Mouse (Mus musculus) layer of hippocampus, postnatal 25 days (tissue): ENCODE measurements at regions not wholly inside any gene's neighbourhood (a gene's known extent, or its start where the extent isn't known, plus 50 kb on each side); places are given as distances from the start of the nearest gene placed in this dataset.

Source experiments
- DNase-seq, 2 experiments: peaks; one replicate each; pipeline ENCODE4 v3.0.0; 2022; ENCODE audit warnings: mixed read lengths in 2 of 2, low spot score in 1 of 2; ENCODE audit errors: extremely low spot score in 1 of 2

DNA sequence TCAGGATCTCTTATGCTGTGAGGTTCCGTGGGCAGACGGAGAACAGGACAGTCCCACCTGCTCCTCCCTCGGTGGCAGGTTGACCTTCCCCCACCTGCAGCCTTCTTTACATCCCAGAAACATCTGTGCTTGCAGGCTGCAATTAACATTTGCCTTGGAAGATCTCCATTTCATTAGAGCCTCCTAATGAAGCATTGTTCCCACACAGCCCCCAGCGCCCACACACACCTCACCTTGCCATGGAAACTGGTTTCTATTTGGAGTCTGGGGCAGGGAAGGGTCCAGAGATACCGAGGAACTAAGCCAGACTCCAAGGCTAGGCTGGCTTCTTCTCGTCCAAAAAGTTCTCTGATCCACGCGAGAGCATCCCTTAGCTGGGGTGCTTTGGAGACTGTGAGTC, 56.6 kb upstream of the Rpl38 start:
- DNase-seq = no peak

DNA sequence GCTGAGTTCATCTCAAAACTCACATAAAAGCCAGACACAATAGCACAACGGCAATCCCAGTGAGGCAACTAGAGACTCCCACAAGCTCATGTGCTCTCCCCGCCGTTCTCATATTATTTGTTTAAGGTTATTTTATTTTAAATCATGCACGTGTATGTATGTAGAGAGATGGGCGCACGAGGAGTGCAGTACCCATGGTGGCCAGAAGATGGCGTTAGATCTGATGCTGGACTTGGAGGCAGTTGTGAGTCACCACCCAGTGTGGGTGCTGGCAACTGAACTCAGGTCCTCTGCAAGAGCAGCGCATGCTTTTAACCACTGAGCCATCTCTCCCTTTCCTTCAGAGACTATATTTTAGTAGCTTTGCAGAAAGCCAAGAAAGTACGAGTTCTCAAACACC, 60.3 kb upstream of the Rpl38 start:
- DNase-seq = no peak

DNA sequence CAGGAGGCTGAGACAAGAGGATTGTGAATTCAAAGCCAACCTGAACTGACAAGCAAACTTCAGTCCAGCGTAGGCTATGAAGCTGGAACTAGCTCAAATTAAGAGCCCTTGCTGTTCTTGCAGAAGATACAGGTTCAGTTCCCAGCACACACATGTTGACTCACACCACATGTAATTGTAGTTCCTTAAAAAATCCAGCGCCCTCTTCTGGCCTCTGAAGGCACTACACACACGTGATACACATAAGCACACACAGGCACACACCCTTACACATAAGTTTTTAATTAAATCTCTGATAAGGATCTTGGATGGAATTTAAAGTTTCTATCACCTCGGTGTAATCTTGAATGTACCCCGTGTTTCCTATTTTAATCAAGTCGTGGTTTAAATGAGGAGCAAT, 65.2 kb upstream of the Rpl38 start:
- no peak for DNase-seq

DNA sequence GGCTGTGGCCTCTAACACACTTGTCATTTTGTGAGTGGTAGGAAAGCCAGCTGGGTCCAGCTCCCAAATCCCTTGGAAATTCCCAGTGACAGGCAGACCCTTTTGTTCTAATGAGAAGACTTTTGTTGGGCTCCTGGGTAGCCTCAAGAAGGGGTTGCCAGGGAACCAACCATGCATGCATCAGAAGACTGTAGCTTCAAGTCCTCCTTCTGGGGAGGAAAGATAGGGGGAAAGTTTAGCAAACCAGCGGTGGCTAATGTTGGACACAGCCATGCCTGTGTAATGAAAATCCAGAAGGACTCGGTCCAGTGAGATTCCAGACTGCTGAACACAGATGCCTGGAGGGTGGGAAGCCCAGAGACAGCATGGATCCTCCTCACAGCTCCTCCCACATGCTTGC, 71.1 kb upstream of the Rpl38 start:
- no peak for DNase-seq

DNA sequence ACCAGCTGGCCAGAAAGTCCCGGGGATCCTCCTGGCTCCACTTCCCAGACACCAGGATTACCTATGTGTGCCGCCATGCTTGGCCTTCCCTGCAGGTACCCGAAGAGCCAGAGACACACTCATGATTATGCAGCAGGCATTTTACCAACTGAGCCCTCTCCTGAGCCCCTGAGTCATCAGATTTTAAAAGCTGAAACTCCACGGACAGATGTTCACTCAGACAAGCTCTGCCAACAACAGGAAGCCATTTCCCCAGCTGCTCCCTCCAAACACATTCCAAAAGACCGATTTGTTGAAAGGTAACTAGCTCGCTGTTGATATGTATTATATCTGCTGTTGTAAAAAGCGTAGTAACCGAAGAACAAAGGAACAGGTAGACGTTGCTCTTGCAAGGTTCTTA, 75.4 kb upstream of the Rpl38 start:
- no peak for DNase-seq

DNA sequence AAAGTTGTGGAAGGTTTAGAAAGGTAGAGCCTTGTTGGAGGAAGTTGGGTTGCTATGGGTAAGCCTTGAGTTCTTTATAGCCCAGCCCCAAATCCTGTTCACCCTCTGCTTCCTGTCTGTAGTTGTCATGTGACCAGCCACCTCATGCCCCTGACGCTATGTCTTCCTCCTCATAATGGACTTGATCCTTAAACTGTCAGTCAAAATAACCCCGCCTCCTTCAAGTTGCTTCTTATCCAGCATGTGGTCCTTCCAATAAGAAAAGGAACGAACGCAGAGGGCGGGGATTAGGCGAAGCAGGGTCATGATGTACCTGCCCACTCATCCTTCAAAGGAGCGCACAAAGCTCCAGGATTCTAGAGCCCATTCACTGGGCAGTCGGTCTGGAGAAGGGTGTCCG, 79.8 kb upstream of the Rpl38 start:
- no peak for DNase-seq

DNA sequence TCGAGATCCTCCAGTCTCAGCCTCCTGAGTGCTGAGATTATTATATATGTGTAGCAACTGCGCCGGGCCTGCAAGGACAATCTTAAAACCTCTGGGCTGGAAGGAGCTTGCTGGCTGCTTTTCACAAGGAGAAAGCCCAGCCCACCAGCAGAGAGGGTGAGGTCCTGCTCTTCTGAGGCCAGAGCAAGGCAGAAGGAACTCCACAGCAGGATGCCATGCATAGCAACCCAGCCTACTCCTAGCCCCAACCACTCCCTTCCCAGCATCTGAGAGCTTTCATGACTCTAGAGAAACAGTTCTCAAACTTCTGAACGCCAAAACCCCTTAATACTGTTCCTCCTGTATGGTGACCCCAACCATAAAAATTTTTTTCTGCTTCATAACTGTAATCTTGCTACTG, 80.3 kb upstream of the Rpl38 start:
- DNase-seq = no peak

DNA sequence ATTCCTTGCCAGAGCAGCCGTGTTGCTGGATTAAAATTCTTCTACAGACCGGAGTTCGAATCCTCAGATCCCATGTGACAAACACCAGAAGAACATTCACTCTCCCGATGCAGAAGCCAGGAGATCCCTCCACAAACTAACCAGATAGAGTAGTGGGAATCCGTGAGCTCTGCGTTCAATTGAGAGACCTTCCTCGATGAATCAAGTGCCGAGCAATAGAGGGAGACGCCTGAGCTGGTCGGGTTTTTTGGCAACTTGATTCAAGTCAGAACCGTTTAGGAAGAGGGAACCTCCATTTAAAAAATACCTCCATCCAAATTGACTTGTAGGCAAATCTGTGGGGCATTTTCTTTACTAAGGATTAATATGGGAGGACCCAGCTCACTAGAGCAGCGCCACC, 81.9 kb upstream of the Rpl38 start:
- no peak for DNase-seq

DNA sequence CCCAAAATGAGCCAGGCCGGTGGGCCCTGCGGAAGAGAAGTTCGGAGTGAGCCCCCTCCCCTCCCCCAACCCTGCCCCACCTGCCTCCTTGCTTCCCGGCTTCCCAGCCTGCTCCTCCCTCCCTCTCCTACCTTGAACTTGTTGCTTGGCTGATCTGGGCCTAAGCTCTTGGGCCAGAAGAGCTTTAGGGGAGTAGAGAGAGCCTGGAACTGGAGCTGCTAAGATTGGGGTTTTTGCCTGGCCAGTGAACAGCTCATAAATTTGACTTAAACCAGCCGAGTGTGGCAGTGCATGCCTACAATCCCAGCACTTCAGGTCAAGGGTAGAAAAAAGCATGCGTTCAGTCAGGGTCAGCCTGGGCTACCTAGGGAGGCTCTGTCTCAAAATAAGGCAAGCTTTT, 83.5 kb upstream of the Rpl38 start:
- DNase-seq = no peak

DNA sequence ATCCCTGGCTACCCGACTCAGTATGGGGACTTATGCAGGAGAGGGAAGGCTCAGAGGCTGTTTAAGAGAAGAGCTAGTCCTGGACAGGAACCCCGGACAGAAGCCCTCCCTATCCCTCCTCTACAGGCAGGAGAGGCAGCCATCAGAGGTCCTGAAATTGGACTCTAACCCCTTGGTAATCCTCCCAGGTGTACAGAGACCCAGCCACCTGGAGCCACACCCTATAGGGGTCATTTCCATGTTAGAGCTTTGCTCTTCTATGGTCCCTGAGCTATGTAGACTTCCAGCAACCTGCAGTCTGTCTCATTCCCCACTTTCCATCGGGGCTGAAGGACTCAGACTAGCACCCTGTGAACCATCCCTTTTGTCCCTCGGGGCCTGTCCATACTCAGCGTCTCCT, 84.2 kb upstream of the Rpl38 start:
- DNase-seq = no peak

DNA sequence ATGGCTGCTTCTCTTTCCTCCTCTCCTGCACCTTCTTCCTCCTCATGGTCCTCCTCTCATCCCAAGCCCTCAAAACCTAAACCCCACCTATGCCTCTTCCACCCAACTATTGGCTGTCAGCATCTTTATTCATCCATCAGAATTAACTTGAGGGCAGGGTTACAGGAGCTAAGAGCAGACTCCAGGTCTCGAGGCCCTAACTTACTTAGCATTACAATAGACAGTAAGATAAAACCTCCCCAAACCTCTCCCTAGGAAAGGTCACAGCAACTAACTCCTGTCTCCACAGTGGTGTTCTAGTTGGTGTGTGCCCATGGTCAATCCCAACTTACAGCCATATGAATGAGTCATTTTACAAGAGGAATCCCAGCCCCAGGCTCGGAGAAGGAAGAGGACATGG, 88.3 kb upstream of the Rpl38 start:
- no peak for DNase-seq

DNA sequence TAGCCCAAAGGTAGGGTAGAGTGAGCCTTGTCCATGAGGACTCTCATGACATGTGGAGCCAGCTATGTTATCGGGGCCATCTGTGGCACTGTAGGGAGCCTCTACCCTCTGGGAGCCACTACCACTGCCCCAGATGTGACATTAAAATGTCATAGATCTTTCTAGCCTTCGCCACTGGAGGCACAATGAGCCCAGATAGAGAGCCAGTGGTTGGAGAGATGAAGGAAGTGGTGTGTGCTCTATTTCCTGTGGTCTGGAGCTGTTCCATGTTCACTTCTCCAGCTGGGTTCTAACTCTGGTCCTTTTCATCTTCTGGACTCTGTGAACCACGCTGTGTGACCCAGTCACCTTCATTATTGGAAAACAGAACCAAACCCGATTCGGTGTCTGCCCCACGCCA, 89.8 kb upstream of the Rpl38 start:
- no peak for DNase-seq

DNA sequence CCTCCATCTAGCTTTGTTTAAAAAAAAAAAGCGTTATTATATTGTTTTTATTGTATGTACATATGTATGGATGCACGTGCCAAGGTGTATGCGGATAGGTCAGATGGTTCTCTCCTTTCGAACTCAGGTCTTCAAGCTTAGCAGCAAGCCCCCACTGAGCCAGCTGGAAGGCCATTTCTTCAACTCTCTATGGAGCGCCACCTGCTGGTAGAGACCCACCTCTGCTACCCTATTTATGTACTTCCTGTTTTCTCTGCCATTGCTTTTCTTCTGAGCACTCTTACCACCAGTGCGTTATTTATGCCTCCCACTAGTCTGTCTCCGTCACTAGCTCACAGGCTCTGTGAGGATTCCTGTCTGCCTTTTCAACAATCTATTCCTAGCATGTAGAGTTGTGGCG, 91.5 kb upstream of the Rpl38 start:
- DNase-seq = no peak

DNA sequence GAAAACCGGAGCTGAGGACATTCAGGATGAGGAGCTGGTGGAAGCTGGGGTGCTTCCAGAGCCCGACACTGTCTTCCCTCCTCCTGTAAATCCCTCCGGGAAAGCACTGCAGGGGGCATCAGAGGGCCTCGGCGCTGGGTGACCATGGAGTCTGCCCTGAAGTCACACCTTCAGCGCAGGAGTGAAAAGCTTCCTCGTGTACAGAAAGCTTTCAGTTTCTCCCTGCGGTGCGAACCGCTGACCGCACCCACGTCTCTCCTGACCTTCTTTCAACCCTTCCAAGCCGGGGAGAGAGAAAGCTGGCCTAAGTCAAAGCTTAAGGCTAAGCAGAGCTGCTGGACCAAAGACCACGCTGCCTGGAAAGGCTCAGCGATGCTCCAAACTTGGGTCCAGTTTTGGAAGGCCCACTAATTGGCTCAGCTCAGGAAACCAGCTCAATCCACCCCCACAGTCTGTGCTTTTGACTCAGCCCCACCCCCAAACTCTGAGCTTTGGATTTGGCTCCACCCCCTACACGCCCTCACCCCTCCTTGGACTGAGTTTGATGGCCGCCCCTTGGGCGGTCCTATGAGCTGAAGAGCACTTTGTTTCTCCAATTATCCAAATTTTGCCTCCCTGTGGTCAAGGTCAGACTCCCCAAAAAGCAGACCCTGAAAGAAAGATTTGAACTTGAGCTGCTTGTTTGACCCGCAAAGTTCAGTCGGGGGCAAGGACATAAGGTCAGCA, 97.0 kb upstream of the Rpl38 start:
- no peak for DNase-seq

DNA sequence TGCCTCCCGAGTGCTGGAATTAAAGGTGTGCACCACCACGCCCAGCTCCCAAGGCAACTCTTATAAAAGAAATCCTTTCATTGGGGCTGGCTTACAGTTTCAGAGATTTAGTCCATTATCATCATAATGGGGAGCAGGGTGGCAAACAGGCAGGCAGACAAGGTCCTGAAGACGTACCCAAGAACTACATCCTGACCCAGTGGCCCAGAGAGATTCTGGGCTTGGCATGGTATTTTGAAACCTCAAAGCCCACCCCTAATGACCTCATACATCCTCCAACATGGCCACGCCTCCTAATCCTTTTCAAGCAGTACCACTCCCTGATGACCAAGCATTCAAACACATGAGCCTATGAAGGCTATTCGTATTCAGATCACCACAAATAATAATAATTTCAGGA, 98.2 kb upstream of the Rpl38 start:
- DNase-seq = no peak

DNA sequence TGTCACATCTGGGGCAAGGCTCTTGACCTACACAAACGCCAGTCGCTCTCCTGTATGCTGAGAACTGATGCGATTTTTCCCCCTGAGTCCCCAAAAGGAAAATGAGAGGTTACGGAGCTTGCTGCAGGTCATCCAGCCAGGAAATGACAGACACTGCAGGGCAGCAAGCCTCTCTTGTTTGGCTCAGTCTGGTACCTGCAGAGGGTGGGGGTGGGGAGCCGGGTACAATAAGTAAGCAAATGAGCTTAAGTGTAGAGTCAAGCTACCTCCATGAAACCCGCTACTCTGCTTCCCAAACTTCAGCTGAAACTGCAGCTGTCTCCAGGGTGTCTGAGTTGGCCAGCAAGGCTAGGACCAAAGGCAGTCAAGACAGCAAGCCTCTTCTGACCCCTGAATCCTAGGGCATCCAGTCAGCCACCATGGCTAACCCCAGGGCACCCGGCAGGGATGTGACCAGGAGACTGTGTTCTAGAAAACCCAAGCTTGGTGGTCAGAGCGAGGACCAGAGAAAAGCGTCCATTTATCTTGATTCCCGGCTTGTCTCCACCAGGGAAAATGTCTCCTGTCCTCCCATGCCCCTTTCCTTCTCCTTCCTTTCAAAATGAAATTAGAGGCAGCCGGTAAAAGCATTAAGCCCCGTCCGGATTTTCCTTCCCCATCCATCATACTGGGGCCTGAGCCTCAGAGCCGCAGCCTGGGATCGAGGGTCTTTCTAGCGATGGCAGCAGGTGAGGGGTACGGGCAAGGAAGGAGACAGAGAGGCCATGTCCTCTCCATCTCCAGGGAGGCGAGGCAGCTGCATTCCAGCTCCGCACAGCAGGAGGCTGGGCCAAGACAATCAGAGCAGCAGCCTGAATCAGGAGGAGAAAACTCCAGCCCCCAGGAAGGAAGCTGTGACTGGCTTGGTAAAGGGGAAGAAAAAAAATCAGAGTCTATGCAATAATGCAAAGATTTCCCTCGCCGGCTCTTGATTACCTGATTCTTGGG, 100.2 kb upstream of the Rpl38 start:
- DNase-seq = no peak

DNA sequence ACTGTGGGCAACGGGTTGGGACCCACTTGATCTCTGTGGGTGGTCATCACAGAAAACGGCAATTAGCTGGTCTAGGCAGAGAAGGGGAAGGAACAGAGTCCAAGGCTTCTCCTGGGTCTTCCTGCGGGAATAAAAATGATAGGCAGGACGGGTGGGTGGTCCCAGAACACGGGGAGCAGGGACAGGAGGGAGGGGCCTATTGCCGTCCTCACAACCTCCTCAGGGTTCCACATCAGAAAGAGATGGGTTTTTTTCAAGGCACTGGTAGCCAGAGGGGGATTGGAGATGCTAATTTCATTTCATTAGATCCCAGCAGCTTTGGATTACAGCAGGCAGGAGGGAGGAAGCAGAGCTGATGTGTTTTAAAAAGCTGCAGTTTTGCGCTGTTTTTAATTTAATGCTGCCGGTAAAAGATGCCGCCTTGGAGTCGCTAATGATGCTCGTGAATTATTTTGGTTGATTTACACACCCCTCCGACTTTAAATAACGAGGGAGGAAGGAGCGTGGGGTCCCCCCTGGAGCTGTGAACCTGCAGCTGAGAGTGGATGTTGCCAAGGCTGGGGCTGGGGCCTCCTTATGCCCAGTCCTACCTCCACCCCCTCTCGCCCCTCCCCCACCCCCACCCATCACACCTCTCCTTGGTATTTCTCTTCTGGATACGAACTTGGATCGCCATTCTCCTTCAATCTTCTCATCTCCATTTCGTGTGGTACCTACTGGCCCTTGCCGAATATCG, 101.1 kb upstream of the Rpl38 start:
- no peak for DNase-seq

DNA sequence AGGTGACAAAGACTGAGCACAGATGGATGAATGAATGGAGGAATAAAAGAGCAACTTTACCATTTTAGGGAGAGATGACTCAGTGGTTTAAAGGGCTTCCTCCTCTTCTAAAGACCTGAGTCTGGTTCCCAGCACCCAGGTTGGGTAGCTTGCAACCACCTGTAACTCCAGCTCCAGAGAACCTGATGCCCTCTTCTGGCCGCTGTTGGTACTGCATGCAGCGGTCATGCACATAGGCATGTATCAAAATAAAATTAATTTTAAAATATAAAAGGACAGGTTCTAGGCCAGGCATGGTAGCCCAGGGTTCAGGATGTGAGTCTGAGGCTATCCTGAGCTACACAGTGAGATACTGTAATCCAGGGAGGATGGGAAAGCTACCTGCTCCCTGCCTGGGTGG, 103.4 kb upstream of the Rpl38 start:
- DNase-seq = no peak

DNA sequence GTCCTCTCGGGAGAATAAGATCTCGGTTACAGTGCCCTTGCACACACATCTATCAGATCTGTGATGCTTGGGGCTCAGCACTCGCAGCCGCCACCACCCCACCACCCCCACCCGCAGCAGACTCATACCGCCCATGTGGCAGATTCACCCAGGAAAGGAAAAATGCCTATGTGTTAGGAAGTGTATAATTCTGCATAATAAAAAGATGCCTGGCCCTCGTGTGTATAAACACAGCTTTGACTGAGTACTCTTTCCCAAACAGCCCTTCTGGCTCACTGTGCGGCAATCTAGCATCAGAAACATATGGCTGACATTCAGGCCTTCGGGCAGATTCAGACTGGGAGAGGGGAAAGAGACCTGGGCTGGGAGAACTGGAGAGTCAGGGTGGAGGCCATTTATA, 105.2 kb upstream of the Rpl38 start:
- DNase-seq = no peak

DNA sequence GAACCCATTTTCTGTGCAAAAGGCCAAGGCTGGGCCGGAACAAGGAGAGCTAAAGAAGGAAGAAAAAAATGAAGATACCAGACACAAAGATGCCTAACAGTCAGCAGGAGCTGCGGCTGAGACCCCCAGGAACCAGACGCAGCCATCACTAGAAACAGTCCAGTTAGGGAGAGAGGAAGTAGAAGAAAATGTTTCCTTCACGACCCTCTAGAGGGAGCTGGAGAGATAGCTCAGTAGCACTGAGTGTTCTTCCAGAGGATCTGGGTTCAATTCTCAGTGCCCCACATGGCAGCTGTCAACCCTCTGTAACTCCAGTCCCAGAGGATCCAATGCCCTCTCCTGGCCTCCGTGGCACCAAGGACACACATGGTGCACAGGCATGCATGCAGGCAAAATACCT, 113.7 kb upstream of the Rpl38 start:
- no peak for DNase-seq

DNA sequence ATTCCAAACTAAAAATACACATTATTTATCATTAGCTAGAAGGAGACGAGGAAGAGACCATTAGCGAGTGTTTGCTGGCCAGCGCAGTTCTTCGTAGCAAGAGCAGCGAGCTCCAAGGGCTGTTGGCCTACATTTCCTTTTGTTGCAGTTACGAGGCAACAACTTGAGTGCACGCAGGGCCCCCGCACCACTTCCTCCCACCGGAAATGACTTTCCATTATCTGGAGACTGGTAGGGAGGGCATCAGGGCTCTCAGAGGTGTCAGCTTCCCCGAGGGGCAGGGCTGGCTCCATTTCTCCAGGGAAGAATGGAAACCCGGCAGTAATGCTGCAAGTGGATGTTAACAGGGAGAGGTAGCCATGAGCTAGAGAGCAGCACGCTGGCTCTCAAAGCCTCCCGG, 114.3 kb upstream of the Rpl38 start:
- no peak for DNase-seq
